Mouse (Mus musculus) kidney, embryonic 15.5 days (tissue): Measurements from ENCODE around the gene Cdcp1. TPM values are rescaled to one million over a fixed set of nuclear protein-coding genes. Genes with fewer than 3 reads are reported as not detected.

Experiments used
- ATAC-seq: fragments of 200-750 bp; cut with Nextera tagmentation; replicated peaks from 2 replicates; pipeline ENCODE4 v1.8.0; 2017; ENCODE audit warnings: moderate TSS enrichment; ENCODE audit not compliant: low FRiP score
- H3K27ac ChIP-seq: fragments of 300-500 bp; sonication (generic); 2 replicates; pipeline ENCODE4 v1.5.1; 2015; ENCODE audit warnings: mild to moderate bottlenecking, inconsistent platforms
- H3K27me3 ChIP-seq: fragments of 300-500 bp; sonication (generic); 2 replicates; pipeline ENCODE4 v1.6.1; 2015; ENCODE audit warnings: inconsistent platforms
- H3K36me3 ChIP-seq: fragments of 300-500 bp; sonication (generic); 2 replicates; pipeline ENCODE4 v1.6.1; 2015; ENCODE audit warnings: inconsistent platforms
- H3K4me1 ChIP-seq: fragments of 300-500 bp; sonication (generic); 2 replicates; pipeline ENCODE4 v1.6.1; 2015; ENCODE audit warnings: inconsistent platforms
- H3K4me2 ChIP-seq: fragments of 300-500 bp; sonication (generic); 2 replicates; pipeline ENCODE4 v1.6.1; 2015; ENCODE audit warnings: moderate library complexity, mild to moderate bottlenecking, inconsistent platforms
- H3K4me3 ChIP-seq: fragments of 300-500 bp; sonication (generic); replicated peaks from 2 replicates; pipeline ENCODE4 v1.5.1; 2015; ENCODE audit warnings: mild to moderate bottlenecking, inconsistent platforms
- H3K9ac ChIP-seq: fragments of 300-500 bp; sonication (generic); 2 replicates; pipeline ENCODE4 v1.6.1; 2015; ENCODE audit warnings: mild to moderate bottlenecking, inconsistent platforms
- H3K9me3 ChIP-seq: fragments of 300-500 bp; sonication (generic); replicated peaks from 2 replicates; pipeline ENCODE4 v1.6.1; 2016; ENCODE audit warnings: inconsistent platforms
- WGBS: fragments of 180-500 bp; shearing (Covaris S2); methylation state at CpG from one replicate; pipeline ENCODE4 v1.1.7; 2015; ENCODE audit warnings: mixed read lengths; 5-methylcytosine and 5-hydroxymethylcytosine counted together
- polyA plus RNA-seq: library from polyadenylated mRNA; unstranded; fragments of >200 nt; fragmentation: Nextera tagmentation; extraction: Ambion mirVana; gene quantifications from 2 replicates; pipeline ENCODE4 v1.2.1, GENCODE M21; 2015

The Cdcp1 gene
- polyA plus RNA-seq, 1 experiment from 2014 or later = 7.7 TPM

DNA sequence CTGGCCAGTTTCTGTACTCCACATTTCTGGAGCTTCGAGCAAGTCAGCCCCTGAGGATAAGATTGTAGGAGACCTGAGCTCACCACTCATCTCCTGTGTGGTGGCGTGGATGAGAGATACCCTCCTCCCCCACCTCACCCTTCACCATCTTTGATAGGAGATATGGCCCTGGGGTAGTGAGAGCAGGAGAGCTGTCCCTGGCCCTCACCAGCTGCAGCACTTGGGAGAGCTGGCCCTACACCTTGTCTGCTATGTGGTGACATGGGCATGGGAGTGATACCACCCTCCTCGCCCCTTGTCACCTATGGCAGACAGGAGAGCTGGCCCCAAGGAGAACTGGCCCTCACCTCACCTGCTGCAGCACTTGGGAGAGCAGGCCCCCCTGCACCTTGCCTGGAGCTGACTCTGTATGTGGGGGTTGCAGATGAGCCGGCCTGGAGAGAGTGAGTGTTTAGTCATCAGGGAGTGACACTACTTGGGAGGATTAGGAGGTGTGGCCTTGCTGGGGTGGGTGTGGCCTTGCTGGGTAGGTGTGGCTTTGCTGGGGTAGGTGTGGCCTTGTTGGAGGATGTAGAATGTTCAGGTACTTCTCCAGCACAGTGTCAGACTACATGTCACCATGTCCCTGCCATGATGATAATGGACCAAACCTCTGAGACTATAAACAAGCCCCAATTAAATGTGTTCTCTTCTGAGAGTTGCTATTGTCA, 52.7 kb downstream of the Cdcp1 start:
- Histone ChIP-seq H3K4me1 (0 out of 2 replicates have a peak, but pooled peaks cover 5% of the 10 kb centered on the region), H3K9ac (no peak overlapping the region), H3K27me3 (no peaks in the 10 kb centered on the region), H3K9me3 (no peaks in the 10 kb centered on the region), H3K36me3 (no peaks in the 10 kb centered on the region), H3K4me2 (no peak overlapping the region), H3K27ac (no peak overlapping the region), H3K4me3 (no peak overlapping the region)
- ATAC-seq = no peak
- 80% methylated on average over 4 of the region's 4 CpGs for WGBS

DNA sequence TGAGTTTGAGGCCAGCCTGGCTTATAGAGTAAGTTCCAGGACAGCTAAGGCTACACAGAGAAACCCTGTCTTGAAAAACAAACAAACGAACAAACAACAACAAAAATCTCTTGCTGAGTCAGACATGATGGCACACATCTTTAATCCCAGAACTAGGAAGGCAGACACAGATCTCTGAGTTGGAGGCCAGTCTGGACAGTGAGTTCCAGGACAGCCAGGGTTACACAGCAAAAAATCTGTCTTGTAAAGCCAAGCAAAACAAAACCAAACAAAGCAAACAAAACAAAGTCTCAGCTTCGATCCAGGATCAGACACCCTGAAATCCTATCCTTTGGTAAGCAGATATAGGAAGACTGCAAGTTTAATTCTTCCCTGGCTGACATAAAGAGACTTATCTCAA, 54.0 kb downstream of the Cdcp1 start:
- H3K36me3 ChIP-seq = no peaks in the 10 kb centered on the region
- no peaks in the 10 kb centered on the region for H3K27me3 ChIP-seq
- WGBS = 47% methylated on average over 2 of the region's 2 CpGs
- H3K9ac ChIP-seq = no peak overlapping the region
- H3K4me3 ChIP-seq = no peak overlapping the region
- H3K9me3 ChIP-seq = no peaks in the 10 kb centered on the region
- no peak overlapping the region for H3K27ac ChIP-seq
- peaks cover 6% of the 10 kb centered on the region; the same call in 1 of the 2 replicates for H3K4me1 ChIP-seq
- no peak overlapping the region for H3K4me2 ChIP-seq
- no peak for ATAC-seq

DNA sequence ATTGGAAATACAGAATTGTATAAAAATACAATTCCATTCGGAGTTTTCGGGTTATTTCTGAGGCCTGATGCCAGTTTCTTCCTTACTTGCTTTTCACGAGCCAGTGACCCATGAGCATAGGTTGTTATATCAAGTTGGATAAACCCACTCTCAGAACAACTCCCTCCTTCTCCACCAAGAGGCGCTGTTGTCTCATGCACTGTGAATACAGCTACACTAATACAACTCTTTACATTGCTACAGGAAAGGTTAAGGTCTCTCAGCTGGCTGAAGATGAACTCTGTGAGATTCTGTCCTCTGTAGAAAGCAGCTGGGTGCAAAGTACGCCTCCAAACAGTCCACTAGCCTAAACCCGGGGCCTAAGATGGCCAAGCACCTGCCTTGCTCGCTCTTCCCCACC, 56.5 kb downstream of the Cdcp1 start:
- no peaks in the 10 kb centered on the region for H3K9me3 ChIP-seq
- H3K27me3 ChIP-seq = no peaks in the 10 kb centered on the region
- no peak overlapping the region for H3K4me2 ChIP-seq
- no peak; the same call in 1 of the 2 replicates for ATAC-seq
- WGBS = 61% methylated on average over 7 of the region's 7 CpGs
- no peaks in the 10 kb centered on the region for H3K36me3 ChIP-seq
- no peak overlapping the region for H3K27ac ChIP-seq
- H3K4me3 ChIP-seq = no peak overlapping the region
- peaks cover 9% of the 10 kb centered on the region; the same call in 1 of the 2 replicates for H3K4me1 ChIP-seq
- no peak overlapping the region for H3K9ac ChIP-seq

DNA sequence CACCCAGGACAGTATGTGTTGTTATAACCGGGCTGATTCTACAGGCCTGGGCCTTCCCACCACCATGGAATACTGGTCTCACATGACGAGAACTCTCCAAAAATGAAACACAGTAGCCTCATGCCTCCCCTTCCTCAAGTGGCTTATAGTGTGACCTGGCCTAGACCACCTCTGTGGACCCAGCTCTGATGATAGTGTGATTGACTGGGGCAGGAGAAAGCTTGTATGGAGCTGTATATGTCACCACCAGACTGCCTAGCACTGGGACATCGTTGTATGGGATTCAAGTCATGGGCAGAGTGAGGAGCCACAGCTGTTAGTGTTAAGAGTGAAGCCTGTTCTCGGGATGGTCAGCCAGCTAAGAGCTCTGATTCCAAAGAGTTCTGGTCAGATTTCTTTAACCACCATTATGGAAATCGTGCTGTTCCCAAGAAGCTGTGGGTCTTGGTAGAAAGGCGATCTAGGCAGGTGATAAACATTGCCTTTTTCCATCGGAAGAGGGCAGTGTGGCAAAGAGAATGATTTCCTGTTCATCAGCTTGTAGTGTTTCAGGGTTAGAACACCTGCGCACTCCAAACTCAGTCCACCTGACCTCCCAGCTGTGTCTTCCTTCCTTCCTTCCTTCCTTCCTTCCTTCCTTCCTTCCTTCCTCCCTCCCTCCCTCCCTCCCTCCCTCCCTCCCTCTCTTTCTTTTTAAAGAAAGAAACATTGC, 57.6 kb downstream of the Cdcp1 start:
- H3K9ac ChIP-seq = no peak overlapping the region
- 50% methylated on average over 8 of the region's 8 CpGs for WGBS
- no peak for ATAC-seq
- H3K9me3 ChIP-seq = no peaks in the 10 kb centered on the region
- no peak overlapping the region for H3K27ac ChIP-seq
- peaks cover 9% of the 10 kb centered on the region; the same call in 1 of the 2 replicates for H3K4me1 ChIP-seq
- H3K4me3 ChIP-seq = no peak overlapping the region
- no peak overlapping the region for H3K4me2 ChIP-seq
- no peaks in the 10 kb centered on the region for H3K27me3 ChIP-seq
- no peaks in the 10 kb centered on the region for H3K36me3 ChIP-seq

DNA sequence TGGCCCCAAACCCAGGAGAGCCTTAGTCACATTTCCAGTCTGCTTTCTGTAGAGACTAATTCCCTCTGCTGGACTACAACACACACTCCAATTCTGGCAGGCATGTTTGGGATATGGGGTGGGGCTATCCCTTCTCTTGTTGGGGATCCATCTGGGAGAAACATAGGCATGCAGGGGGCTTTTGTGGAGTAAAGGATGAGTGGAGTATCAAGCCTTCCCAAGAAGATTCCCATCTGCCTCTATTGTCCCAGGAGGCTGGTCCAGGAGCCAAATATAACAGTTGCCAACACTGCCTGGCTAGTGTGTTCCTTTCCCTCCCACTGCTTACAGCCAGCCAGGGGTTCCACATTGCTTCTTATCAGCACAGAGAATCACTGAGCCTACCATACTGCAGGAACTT, 58.1 kb downstream of the Cdcp1 start:
- H3K4me2 ChIP-seq = no peak overlapping the region
- H3K27ac ChIP-seq = no peak overlapping the region
- H3K36me3 ChIP-seq = no peaks in the 10 kb centered on the region
- H3K9me3 ChIP-seq = no peaks in the 10 kb centered on the region
- H3K27me3 ChIP-seq = no peaks in the 10 kb centered on the region
- H3K4me3 ChIP-seq = no peak overlapping the region
- H3K4me1 ChIP-seq = peaks cover 9% of the 10 kb centered on the region; the same call in 1 of the 2 replicates
- no peak for ATAC-seq
- H3K9ac ChIP-seq = no peak overlapping the region

DNA sequence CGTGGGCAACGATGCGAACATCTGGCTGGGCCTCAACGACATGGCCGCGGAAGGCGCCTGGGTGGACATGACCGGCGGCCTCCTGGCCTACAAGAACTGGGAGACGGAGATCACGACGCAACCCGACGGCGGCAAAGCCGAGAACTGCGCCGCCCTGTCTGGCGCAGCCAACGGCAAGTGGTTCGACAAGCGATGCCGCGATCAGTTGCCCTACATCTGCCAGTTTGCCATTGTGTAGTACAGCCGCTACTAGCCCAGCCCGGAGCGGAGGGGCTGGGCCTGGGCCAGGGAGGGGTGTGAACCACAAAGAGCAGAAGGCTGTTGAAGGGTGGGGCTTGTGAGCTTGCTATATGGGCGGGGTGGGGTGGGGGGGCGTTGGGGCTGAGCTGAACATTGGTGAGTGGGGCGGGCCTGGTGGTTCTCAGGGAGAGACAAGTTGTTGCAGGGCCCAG, 58.9 kb downstream of the Cdcp1 start:
- Histone ChIP-seq H3K27ac (no peak overlapping the region), H3K27me3 (no peaks in the 10 kb centered on the region), H3K4me3 (peak overlapping the region; percentile 28; the same call in 1 of the 2 replicates), H3K36me3 (no peaks in the 10 kb centered on the region), H3K4me2 (peak overlapping the region; percentile 48), H3K9ac (no peak overlapping the region), H3K4me1 (peaks cover 5% of the 10 kb centered on the region; the same call in 1 of the 2 replicates), H3K9me3 (no peaks in the 10 kb centered on the region)
- WGBS = 36% methylated on average over 30 of the region's 30 CpGs
- peak; percentile 69 for ATAC-seq

DNA sequence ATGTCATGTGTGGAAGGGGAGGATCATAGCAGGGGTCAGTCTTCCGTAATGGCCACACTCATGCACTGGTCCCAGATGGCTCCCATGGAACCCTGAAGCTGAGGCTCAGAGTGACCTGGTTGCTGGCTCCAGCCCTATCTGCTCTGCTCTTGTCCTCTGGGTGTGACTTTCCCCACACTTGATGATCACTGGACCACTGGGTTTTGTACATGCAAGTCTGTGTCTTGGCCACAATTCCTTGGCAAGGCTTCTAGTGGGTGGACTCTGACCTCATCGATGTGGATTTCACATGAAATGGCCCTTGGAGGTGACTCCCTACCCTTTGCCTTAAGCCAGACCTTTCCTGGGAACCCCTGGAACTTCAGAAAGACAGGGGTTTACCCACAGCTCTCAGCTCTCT, 62.7 kb downstream of the Cdcp1 start:
- H3K27me3 ChIP-seq = no peaks in the 10 kb centered on the region
- no peaks in the 10 kb centered on the region for H3K36me3 ChIP-seq
- no peak overlapping the region for H3K27ac ChIP-seq
- H3K9ac ChIP-seq = no peak overlapping the region
- H3K4me3 ChIP-seq = no peak overlapping the region
- H3K9me3 ChIP-seq = no peaks in the 10 kb centered on the region
- ATAC-seq = no peak
- 80% methylated on average over 2 of the region's 2 CpGs for WGBS
- H3K4me1 ChIP-seq = peaks cover 4% of the 10 kb centered on the region; the same call in 1 of the 2 replicates
- H3K4me2 ChIP-seq = no peak overlapping the region

DNA sequence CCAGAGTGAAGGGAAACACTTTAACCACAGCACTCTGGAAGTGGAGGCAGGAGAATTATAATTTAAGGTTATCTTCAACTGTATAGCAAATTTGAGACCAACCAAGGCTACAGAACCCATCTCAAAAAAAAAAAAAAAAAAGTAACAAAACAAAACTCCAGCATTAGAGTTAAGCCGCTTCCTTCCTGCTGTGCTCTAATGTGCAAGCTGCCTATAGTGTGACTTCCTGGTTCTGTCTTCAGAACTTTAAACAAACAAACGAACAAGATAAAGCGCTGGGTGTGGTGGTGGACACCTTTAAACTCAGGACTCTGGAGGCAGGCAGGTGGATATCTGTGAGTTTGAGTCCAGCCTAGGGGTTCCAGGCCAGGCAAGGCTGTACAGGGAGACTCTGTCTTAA, 63.8 kb downstream of the Cdcp1 start:
- H3K9ac ChIP-seq = no peak overlapping the region
- ATAC-seq = no peak
- WGBS = 69% methylated on average over 3 of the region's 3 CpGs

DNA sequence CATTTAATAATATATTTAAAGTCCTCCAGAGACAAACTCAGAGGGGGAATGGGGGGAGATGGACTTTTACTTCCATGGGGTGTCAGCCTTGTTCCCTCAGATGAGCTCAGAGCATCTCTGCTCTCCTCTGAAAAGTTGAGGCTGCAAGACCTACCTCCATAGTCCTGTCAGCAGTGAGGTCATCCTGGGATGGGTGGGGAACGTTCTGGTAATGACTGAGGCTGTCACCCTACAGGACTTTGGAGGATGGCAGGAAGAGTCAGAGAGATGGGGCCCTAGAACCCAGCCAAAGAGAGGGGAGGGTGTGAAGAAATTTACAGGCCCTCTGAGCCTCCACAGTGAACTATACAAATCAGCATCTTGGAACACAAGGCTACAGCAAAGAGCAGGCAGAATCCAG, 64.3 kb downstream of the Cdcp1 start:
- no peak overlapping the region for H3K4me3 ChIP-seq
- ATAC-seq = no peak
- H3K4me1 ChIP-seq = peaks cover under 1% of the 10 kb centered on the region; the same call in 1 of the 2 replicates
- no peak overlapping the region for H3K4me2 ChIP-seq
- WGBS = 42% methylated on average over 1 of the region's 1 CpGs
- no peak overlapping the region for H3K27ac ChIP-seq
- no peaks in the 10 kb centered on the region for H3K27me3 ChIP-seq
- H3K36me3 ChIP-seq = no peaks in the 10 kb centered on the region
- H3K9me3 ChIP-seq = no peaks in the 10 kb centered on the region
- no peak overlapping the region for H3K9ac ChIP-seq

More for the DNA sequence above, 63.8 kb downstream of the Cdcp1 start:
- Histone ChIP-seq H3K27ac (0 out of 2 replicates have a peak overlapping the region, but pooled peaks have one; percentile 30), H3K4me3 (no peak overlapping the region), H3K36me3 (no peaks in the 10 kb centered on the region), H3K27me3 (no peaks in the 10 kb centered on the region), H3K4me1 (peaks cover 4% of the 10 kb centered on the region; the same call in 1 of the 2 replicates), H3K4me2 (no peak overlapping the region), H3K9me3 (no peaks in the 10 kb centered on the region)

DNA sequence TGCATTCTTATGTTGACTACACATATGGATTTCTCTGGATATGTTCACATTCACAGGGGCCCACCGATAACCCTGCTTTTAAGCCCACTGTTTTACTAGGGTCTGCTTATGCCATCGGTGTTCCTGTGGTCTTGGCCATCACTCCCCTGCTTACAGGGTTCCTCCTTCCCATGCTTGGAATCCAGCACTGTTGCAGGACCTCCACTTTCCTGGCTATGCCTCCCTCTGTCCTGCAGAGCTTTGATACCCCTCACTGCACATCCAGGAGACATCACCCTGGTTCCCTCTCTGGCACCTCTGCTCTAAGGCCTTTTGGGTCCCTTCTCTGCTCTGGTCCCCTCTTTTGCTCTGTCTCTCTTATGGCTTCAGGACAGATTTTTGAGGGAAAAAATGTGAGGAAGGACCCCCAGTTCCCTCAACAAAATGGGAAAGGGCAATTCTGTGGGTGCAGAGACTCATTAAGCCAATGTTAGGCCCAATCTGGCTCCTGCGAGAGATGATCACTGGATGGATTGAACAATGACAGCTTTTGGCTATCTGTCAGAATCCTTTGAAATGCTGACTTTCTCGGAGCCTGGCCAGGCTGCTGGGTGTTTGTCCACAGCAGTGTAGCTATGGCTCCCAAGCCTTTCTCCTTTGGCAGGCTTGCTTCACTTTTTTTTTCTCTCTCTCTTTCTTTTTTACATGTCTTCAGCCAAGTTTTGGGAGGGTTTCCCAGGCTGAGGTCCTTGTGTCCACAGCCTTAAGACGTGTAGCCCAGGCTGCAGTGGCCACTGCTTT, 65.4 kb downstream of the Cdcp1 start, which contains the start of gene Clec3b:
Gene Clec3b, plus strand, starts transcription at position 706 of the 780 bp plus-strand sequence.
- Histone ChIP-seq H3K9me3 (peaks cover 5% of the 10 kb centered on the region; the same call in 1 of the 2 replicates), H3K4me2 (no peak within 1 kb of the TSS), H3K4me3 (no peak within 1 kb of the TSS), H3K36me3 (peaks cover 4% of the 10 kb centered on the region; the same call in 1 of the 2 replicates), H3K27ac (no peak within 1 kb of the TSS), H3K9ac (no peak within 1 kb of the TSS), H3K27me3 (no peaks in the 10 kb centered on the region), H3K4me1 (no peaks in the 10 kb centered on the region)
- ATAC-seq = no peak
- WGBS = 83% methylated on average over 5 of the region's 5 CpGs

DNA sequence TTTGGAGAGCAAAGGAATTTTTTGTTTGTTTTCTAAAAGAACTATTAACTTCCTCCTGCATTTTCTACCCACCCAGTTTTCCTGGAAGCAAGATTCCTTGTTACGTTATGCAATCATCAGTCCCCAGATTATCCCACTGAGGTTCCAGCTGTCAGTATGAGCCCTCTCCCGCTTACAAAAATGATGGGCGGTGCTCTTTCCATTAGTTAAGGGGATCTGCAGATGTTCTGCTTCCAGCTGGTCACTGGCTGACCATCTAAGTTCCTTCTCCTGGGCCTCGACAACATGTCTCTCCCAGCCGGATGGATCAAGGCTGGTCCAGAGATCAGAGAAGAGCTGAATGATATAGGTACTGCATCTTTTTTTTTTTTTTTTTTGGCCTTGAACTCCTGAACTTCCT, 67.4 kb downstream of the Cdcp1 start:
- no peaks in the 10 kb centered on the region for H3K27me3 ChIP-seq
- H3K9ac ChIP-seq = no peak overlapping the region
- peaks cover 16% of the 10 kb centered on the region for H3K36me3 ChIP-seq
- WGBS = 63% methylated on average over 5 of the region's 5 CpGs
- ATAC-seq = no peak
- H3K4me2 ChIP-seq = no peak overlapping the region
- no peaks in the 10 kb centered on the region for H3K4me1 ChIP-seq
- no peak overlapping the region for H3K27ac ChIP-seq
- peaks cover 10% of the 10 kb centered on the region; the same call in 1 of the 2 replicates for H3K9me3 ChIP-seq
- H3K4me3 ChIP-seq = no peak overlapping the region
